Mouse (Mus musculus) neural tube, embryonic 14.5 days (tissue): ENCODE results near the gene Dazap2. TPM values are rescaled to one million over a fixed set of nuclear protein-coding genes. Genes with fewer than 3 reads are reported as not detected.
A peak's percentile ranks its signal among the peaks of the same experiment; 100 is the strongest.
"Not testable (repeated sequence)": the region's sequence is repeated elsewhere in the genome, so short reads cannot be mapped to it uniquely, and the experiment has no call there.

Source experiments
- ATAC-seq: fragments of 200-750 bp; cut with Nextera tagmentation; 2 replicates; pipeline ENCODE4 v1.8.0; 2017; ENCODE audit warnings: low read depth, mild to moderate bottlenecking, moderate TSS enrichment, moderate library complexity
- H3K27ac ChIP-seq: fragments of 300-500 bp; sonication (generic); 2 replicates; pipeline ENCODE4 v1.5.1; 2014; ENCODE audit warnings: low read depth, mild to moderate bottlenecking, control low read depth, low read length, moderate library complexity, mixed read lengths
- H3K27me3 ChIP-seq: fragments of 300-500 bp; sonication (generic); 2 replicates; pipeline ENCODE4 v1.6.1; 2014; ENCODE audit warnings: low read length; ENCODE audit not compliant: control insufficient read depth, insufficient read depth
- H3K36me3 ChIP-seq: fragments of 300-500 bp; sonication (generic); 2 replicates; pipeline ENCODE4 v1.6.1; 2014; ENCODE audit warnings: low read length, mixed read lengths; ENCODE audit not compliant: control insufficient read depth, insufficient read depth
- H3K4me1 ChIP-seq: fragments of 300-500 bp; sonication (generic); 2 replicates; pipeline ENCODE4 v1.6.1; 2014; ENCODE audit warnings: low read length; ENCODE audit not compliant: control insufficient read depth, insufficient read depth
- H3K4me2 ChIP-seq: fragments of 300-500 bp; sonication (generic); 2 replicates; pipeline ENCODE4 v1.6.1; 2014; ENCODE audit warnings: mild to moderate bottlenecking, low read depth, low read length, control low read depth
- H3K4me3 ChIP-seq: fragments of 300-500 bp; sonication (generic); 2 replicates; pipeline ENCODE4 v1.5.1; 2014; ENCODE audit warnings: low read depth, low read length, control low read depth, mixed read lengths
- H3K9ac ChIP-seq: fragments of 300-500 bp; sonication (generic); replicated peaks from 2 replicates; pipeline ENCODE4 v1.6.1; 2014; ENCODE audit warnings: low read depth, mild to moderate bottlenecking, control low read depth, low read length, mixed read lengths
- H3K9me3 ChIP-seq: fragments of 300-500 bp; sonication (generic); 2 replicates; pipeline ENCODE4 v1.6.1; 2016; ENCODE audit warnings: low read length; ENCODE audit not compliant: control insufficient read depth
- WGBS: fragments of 180-500 bp; shearing (Covaris S2); extraction: QIAGEN DNeasy Blood & Tissue Kit; methylation state at CpG from one replicate; pipeline ENCODE4 v1.1.7; 2014; 5-methylcytosine and 5-hydroxymethylcytosine counted together
- polyA plus RNA-seq: library from polyadenylated mRNA; unstranded; fragments of >200 nt; fragmentation: Nextera tagmentation; extraction: Ambion mirVana; gene quantifications from 2 replicates; pipeline ENCODE4 v1.2.1, GENCODE M21; 2014

Dazap2 gene
- polyA plus RNA-seq, 1 experiment from 2014 or later, result 142 TPM

DNA sequence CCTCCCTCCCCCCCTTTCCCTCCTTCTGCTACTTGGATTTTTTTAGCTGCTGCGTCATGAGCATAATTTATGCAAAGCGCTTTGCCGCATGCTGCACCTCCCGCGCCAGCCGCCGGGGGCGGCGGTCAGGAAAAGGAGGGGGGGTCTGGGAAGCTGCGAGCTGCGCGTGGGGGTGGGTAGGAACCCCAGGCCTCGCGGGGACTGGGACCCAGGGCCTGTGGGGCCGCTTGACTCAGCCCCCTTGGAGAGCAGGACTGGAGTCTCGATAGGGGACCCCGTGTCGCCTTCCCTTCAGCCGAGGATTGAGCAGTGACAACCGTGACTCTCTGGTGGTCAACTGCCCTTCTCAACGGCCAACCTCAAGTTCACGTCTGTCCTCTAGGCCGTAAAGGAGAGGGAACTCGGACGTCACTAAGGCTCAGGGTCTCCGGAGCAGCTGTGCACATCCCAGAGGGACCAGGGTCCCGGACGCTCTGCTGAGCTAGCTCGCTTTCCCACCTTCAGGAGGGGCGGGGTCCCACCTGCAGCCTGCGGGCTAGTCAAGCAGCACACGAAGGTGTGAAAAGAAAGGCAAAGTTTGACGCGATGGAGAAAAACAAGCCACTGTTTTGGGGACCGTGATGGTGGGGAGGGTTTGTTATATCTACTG is 15.0 kb upstream of the Dazap2 start:
- H3K4me3 ChIP-seq, result peak overlapping the region; percentile 79
- peak; percentile 72 for ATAC-seq
- under 1% methylated on average over 34 of the region's 35 CpGs for WGBS
- peak overlapping the region; percentile 57 for H3K4me2 ChIP-seq
- peak overlapping the region; percentile 96 for H3K9ac ChIP-seq
- no peaks in the 10 kb centered on the region for H3K36me3 ChIP-seq
- H3K27me3 ChIP-seq, result 0 out of 2 replicates have a peak, but pooled peaks cover 2% of the 10 kb centered on the region
- H3K9me3 ChIP-seq, result no peaks in the 10 kb centered on the region
- H3K27ac ChIP-seq, result peak overlapping the region; percentile 87
- peaks cover 12% of the 10 kb centered on the region for H3K4me1 ChIP-seq

DNA sequence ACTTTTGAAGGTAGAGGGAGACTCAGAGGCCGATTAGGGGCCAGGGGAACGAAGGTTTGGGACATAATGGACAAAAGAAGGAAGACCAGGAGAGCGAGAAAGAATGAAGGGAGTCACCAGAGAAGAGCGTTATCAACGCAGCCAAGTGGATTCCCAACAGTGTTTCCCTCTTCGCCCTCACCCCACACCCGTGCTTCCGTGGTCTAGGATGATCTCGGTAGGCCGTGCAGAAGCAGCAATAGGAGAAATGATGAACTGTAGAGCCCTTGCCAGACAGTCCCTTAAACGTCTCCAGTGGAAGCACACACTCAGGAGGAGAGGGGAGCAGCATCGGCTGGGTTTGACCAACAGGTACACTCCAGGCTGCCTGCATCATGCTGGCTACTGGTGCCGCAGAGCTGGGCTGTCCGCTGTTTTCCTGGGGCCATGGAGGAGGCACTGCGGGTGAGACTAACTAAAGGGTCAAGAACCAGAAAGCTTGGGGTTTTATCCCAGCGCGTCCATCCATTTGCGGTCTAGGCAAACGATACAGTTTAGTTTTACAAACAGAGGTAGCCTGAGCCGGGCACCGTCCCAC is 14.4 kb upstream of the Dazap2 start:
- no peak for ATAC-seq
- no peaks in the 10 kb centered on the region for H3K9me3 ChIP-seq
- peaks cover 12% of the 10 kb centered on the region for H3K4me1 ChIP-seq
- H3K4me2 ChIP-seq, result peak overlapping the region; percentile 57
- no peak overlapping the region for H3K27ac ChIP-seq
- H3K9ac ChIP-seq, result no peak overlapping the region
- 0 out of 2 replicates have a peak, but pooled peaks cover 2% of the 10 kb centered on the region for H3K27me3 ChIP-seq
- no peak overlapping the region for H3K4me3 ChIP-seq
- H3K36me3 ChIP-seq, result no peaks in the 10 kb centered on the region
- WGBS, result 15% methylated on average over 21 of the region's 21 CpGs

- H3K9ac ChIP-seq, result no peak overlapping the region
- no peaks in the 10 kb centered on the region for H3K9me3 ChIP-seq
- no peak overlapping the region for H3K27ac ChIP-seq
- H3K4me2 ChIP-seq, result no peak overlapping the region
- ATAC-seq, result no peak
- H3K36me3 ChIP-seq, result no peaks in the 10 kb centered on the region
- H3K4me3 ChIP-seq, result no peak overlapping the region
- H3K27me3 ChIP-seq, result 0 out of 2 replicates have a peak, but pooled peaks cover 2% of the 10 kb centered on the region
- H3K4me1 ChIP-seq, result peaks cover 12% of the 10 kb centered on the region
- 49% methylated on average over 3 of the region's 3 CpGs for WGBS
Observed at GRCm38 (mm10) chr15:100601669-100602068, 13.5 kb upstream of the Dazap2 start.

DNA sequence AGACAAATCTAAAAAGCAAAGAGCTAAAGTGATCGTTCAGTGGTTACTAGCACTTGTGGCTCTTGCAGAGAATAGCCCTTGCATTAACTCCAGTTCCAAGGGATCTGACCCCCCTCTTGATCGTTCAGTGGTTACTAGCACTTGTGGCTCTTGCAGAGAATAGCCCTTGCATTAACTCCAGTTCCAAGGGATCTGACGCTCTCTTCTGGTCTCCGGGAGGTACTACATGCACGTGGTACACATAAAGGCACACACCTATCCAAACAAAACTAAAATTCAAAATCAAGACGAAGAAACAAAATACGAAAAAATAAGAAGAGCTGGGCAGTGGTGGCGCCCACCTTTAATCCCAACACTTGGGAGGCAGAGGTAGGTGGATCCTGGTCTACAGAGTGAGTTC is 8.5 kb upstream of the Dazap2 start:
- H3K9ac ChIP-seq, H3K4me1 ChIP-seq, H3K27ac ChIP-seq, H3K9me3 ChIP-seq, ATAC-seq, H3K36me3 ChIP-seq, H3K27me3 ChIP-seq, H3K4me2 ChIP-seq, H3K4me3 ChIP-seq: not testable (repeated sequence)
- 92% methylated on average over 8 of the region's 8 CpGs for WGBS

DNA sequence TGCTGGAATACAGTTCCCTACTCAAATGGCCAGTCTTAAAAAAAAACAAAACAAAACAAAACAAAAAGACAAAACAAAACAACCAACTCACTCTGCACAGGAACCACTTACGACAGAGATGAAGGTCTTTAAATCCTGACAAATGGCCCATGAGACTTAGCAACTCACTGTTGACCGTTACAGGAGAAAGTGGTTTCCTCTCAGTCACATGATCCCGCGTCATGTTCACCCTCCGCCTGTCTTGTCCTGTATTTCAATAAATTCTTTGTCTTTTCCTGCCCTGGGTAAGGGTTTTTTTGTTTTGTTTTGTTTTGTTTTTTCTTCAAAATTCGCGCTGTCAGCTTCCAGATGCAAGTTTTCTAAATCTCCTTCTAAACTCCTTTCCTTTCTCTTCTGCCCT is 3.2 kb upstream of the Dazap2 start:
- ATAC-seq, result no peak
- 90% methylated on average over 7 of the region's 7 CpGs for whole genome bisulfite sequencing
- H3K9me3 ChIP-seq, result no peaks in the 10 kb centered on the region
- no peak overlapping the region for H3K4me2 ChIP-seq
- H3K27me3 ChIP-seq, result no peaks in the 10 kb centered on the region
- no peak overlapping the region for H3K9ac ChIP-seq
- peaks cover 11% of the 10 kb centered on the region; the same call in 1 of the 2 replicates for H3K4me1 ChIP-seq
- no peak overlapping the region for H3K27ac ChIP-seq
- H3K4me3 ChIP-seq, result no peak overlapping the region
- no peaks in the 10 kb centered on the region for H3K36me3 ChIP-seq

DNA sequence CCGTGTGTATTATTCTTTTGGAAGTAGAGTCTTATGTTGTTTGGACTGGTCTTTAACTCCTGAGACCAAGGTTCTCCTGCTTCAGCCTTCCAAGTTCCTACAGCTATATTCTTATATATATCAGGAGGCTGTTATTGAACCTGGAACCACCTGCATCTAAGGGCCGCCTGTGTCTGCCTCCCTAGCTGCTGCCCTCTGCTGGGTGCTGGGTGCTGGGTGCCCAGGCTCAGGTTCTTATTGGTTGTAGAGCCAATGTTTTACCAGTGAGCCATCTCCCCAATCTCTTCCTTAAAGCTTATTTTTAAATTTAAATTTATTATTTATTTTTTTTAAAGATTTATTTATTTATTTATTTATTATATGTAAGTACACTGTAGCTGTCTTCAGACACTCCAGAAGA is 2.7 kb upstream of the Dazap2 start:
- no peak overlapping the region for H3K27ac ChIP-seq
- H3K4me1 ChIP-seq, result peaks cover 11% of the 10 kb centered on the region; the same call in 1 of the 2 replicates
- no peak overlapping the region for H3K4me3 ChIP-seq
- H3K4me2 ChIP-seq, result no peak overlapping the region
- no peaks in the 10 kb centered on the region for H3K27me3 ChIP-seq
- H3K9ac ChIP-seq, result no peak overlapping the region
- no peaks in the 10 kb centered on the region for H3K9me3 ChIP-seq
- WGBS, result 73% methylated on average over 2 of the region's 2 CpGs
- no peaks in the 10 kb centered on the region for H3K36me3 ChIP-seq
- no peak for ATAC-seq

GRCm38 (mm10) chr15:100613584-100613983 is 1.6 kb upstream of the Dazap2 start:
- ATAC-seq, result no peak
- Histone ChIP-seq H3K27ac (no peak overlapping the region), H3K9ac (no peak overlapping the region), H3K4me3 (no peak overlapping the region), H3K4me1 (peaks cover 11% of the 10 kb centered on the region; the same call in 1 of the 2 replicates), H3K27me3 (no peaks in the 10 kb centered on the region), H3K4me2 (peak overlapping the region; percentile 33; the same call in 1 of the 2 replicates), H3K9me3 (no peaks in the 10 kb centered on the region), H3K36me3 (peaks cover 6% of the 10 kb centered on the region)
- 9% methylated on average over 16 of the region's 16 CpGs for WGBS

DNA sequence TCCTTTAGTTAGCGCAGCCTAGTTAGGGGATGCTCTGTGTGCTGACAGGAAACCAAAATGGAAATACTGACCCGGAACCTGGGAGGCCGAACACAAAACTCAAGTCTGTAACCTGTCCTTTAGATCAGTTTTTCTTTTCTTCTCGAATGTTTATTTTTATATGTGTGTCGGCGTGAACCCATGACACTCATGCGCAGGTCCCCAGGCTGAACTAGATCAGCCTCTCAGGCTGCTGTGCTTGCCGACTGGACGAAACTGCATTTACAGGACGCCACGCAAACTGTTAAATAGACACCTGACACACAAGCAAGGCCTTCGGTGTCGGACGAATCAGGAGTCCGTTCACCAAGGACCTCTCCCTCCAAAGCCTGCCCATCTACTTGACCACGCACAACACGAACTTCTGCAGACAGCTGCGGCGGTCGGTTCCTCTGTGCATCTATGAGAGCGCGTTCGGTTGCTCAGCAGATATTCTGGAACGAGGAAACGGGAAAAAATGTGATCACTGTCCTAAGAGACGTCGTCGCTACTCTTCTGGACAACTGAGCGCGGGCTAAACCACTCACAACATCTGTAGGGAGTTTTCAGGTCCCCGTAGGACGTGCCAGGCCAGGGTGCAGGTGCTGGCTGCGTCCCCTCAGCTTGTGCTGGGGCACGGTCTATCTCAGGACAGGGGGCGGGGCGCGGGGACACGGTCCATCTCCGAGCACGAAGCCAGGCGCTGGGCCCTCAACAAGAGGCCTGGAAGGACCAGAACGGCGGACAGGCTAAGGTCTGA is 742 bp upstream of the Dazap2 start:
- no peaks in the 10 kb centered on the region for H3K9me3 ChIP-seq
- peak overlapping the region; percentile 76 for H3K4me2 ChIP-seq
- peak; percentile 2; the same call in 1 of the 2 replicates for ATAC-seq
- peaks cover 11% of the 10 kb centered on the region; the same call in 1 of the 2 replicates for H3K4me1 ChIP-seq
- H3K4me3 ChIP-seq, result peak overlapping the region; percentile 83
- H3K27me3 ChIP-seq, result no peaks in the 10 kb centered on the region
- peak overlapping the region; percentile 97 for H3K27ac ChIP-seq
- peaks cover 14% of the 10 kb centered on the region for H3K36me3 ChIP-seq
- peak overlapping the region; percentile 93 for H3K9ac ChIP-seq
- WGBS, result 10% methylated on average over 43 of the region's 43 CpGs

GRCm38 (mm10) chr15:100615825-100616220 is 674 bp downstream of the Dazap2 start:
- Histone ChIP-seq H3K4me1 (peaks cover 11% of the 10 kb centered on the region; the same call in 1 of the 2 replicates), H3K4me3 (peak overlapping the region; percentile 83), H3K9ac (peak overlapping the region; percentile 93), H3K27ac (peak overlapping the region; percentile 97), H3K9me3 (no peaks in the 10 kb centered on the region), H3K27me3 (no peaks in the 10 kb centered on the region), H3K36me3 (peaks cover 17% of the 10 kb centered on the region), H3K4me2 (peak overlapping the region; percentile 62)
- under 1% methylated on average over 43 of the region's 43 CpGs for WGBS
- ATAC-seq, result peak; percentile 89
